Mouse (Mus musculus): ENCODE measurements around the gene Rpl10a. TPM values are rescaled to one million over a fixed set of nuclear protein-coding genes. Genes with fewer than 3 reads are reported as not detected.

Rpl10a gene
- total and polyA plus RNA-seq, 3 experiments = 2,044 to 2,803 TPM; not detected in 1

DNA sequence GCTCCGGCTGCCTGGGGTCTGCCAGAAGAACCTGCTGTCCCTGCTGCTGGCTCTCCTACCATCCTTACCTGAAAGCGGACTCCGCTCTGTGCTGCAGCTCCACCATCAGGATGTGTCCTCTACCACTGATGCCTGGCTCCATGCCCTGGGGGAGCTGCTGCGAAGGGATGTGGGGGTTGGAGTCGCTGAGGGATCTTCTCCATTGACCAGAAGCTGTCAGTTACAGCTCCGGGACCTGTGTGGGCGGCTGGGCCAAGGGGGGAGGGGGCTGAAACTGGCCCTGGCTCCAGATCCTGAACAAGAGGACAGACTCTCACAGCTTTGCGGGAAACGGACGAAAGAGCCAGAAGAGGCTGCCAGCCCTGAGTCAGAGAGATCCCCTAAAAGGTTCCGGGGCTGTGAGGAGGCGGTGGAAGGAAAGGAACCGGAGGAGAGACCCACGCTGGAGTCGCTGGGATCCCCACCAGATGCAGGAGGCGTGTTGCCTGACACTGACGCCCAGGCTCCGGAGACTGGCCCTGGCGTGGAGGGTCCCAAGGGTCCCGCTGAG is 12.6 kb upstream of the Rpl10a start:
- Histone ChIP-seq H3K27ac (ENCODE audit: control insufficient read depth, low read depth, low read length) (no peak overlapping the region), H3K9me3 (replicated peaks; ENCODE audit: insufficient read depth, low read length) (no peaks in the 10 kb centered on the region), H3K9ac (ENCODE audit: control insufficient read depth, low read depth, low read length, poor library complexity, severe bottlenecking) (no peak overlapping the region), H3K36me3 (ENCODE audit: control insufficient read depth in 1 of 2, insufficient read depth in 2 of 2, low read length in 2 of 2) (peaks cover 13 to 21% of the 10 kb centered on the region in 2 experiments), H3K27me3 (ENCODE audit: control insufficient read depth in 1 of 2, insufficient read depth in 2 of 2, low read length in 2 of 2) (no peaks in the 10 kb centered on the region), H3K4me3 (ENCODE audit: control insufficient read depth in 1 of 2, insufficient read depth in 1 of 2, low read depth in 2 of 2, low read length in 2 of 2) (no peak overlapping the region), H3K4me1 (ENCODE audit: control insufficient read depth in 1 of 2, insufficient read depth in 2 of 2, low read length in 2 of 2) (peaks cover 8 to 21% of the 10 kb centered on the region in 2 experiments; a peak in 3 of 4 replicates), H3K79me2 (ENCODE audit: control insufficient read depth, insufficient read depth, low read length, poor library complexity) (peaks cover 17% of the 10 kb centered on the region)
- DNase-seq (ENCODE audit: low read depth, low spot score) = no peak
- TF ChIP-seq MXI1 (IDR thresholded peaks at IDR 0.05; ENCODE audit: low read depth, low read length) (no peak), ZMIZ1 (IDR thresholded peaks at IDR 0.05; ENCODE audit: low read depth, low read length) (no peak), RCOR1 (IDR thresholded peaks at IDR 0.05; ENCODE audit: low read depth, low read length) (no peak), JUND (IDR thresholded peaks at IDR 0.05; ENCODE audit: low read depth, low read length) (no peak), MYC (IDR thresholded peaks at IDR 0.05; ENCODE audit: low read depth, low read length) (no peak), GATA1 (IDR thresholded peaks at IDR 0.05; ENCODE audit: low read depth, low read length) (no peak)

GRCm38 (mm10) chr17:28316476-28316875 is 11.8 kb upstream of the Rpl10a start:
- Histone ChIP-seq H3K27ac (ENCODE audit: control insufficient read depth, low read depth, low read length) (no peak overlapping the region), H3K9me3 (replicated peaks; ENCODE audit: insufficient read depth, low read length) (no peaks in the 10 kb centered on the region), H3K36me3 (ENCODE audit: control insufficient read depth in 1 of 2, insufficient read depth in 2 of 2, low read length in 2 of 2) (peaks cover 13 to 19% of the 10 kb centered on the region in 2 experiments), H3K4me3 (ENCODE audit: control insufficient read depth in 1 of 2, insufficient read depth in 1 of 2, low read depth in 2 of 2, low read length in 2 of 2) (no peak overlapping the region), H3K27me3 (ENCODE audit: control insufficient read depth in 1 of 2, insufficient read depth in 2 of 2, low read length in 2 of 2) (no peaks in the 10 kb centered on the region), H3K4me1 (ENCODE audit: control insufficient read depth in 1 of 2, insufficient read depth in 2 of 2, low read length in 2 of 2) (peaks cover 8 to 21% of the 10 kb centered on the region in 2 experiments; a peak in 3 of 4 replicates), H3K79me2 (ENCODE audit: control insufficient read depth, insufficient read depth, low read length, poor library complexity) (peaks cover 17% of the 10 kb centered on the region), H3K9ac (ENCODE audit: control insufficient read depth, low read depth, low read length, poor library complexity, severe bottlenecking) (no peak overlapping the region)
- DNase-seq (ENCODE audit: low read depth, low spot score) = peak; percentile 54
- TF ChIP-seq MAZ (IDR thresholded peaks at IDR 0.05; ENCODE audit: low read depth, low read length) (no peak), NELFE (IDR thresholded peaks at IDR 0.05; ENCODE audit: low read depth, low read length) (no peak), CTCF (IDR thresholded peaks at IDR 0.05 in 2 of 3, conservative IDR thresholded peaks at IDR 0.05 in 1 of 3; ENCODE audit: control insufficient read depth in 1 of 3, insufficient read depth in 1 of 3, low read depth in 2 of 3, low read length in 3 of 3, poor library complexity in 1 of 3, severe bottlenecking in 1 of 3) (peak; percentile 33 to 58 (median 33); a peak in 5 of 6 replicates)

GRCm38 (mm10) chr17:28317091-28317490 is 11.2 kb upstream of the Rpl10a start:
- H3K4me3 ChIP-seq (ENCODE audit: control insufficient read depth in 1 of 2, insufficient read depth in 1 of 2, low read depth in 2 of 2, low read length in 2 of 2) = no peak overlapping the region

More at GRCm38 (mm10) chr17:28317091-28317490, 11.2 kb upstream of the Rpl10a start:
- TF ChIP-seq MYC (IDR thresholded peaks at IDR 0.05; ENCODE audit: low read depth, low read length) (no peak), MAX (IDR thresholded peaks at IDR 0.05; ENCODE audit: low read length) (no peak), SMC3 (IDR thresholded peaks at IDR 0.05; ENCODE audit: low read depth, low read length) (no peak), GATA1 (IDR thresholded peaks at IDR 0.05; ENCODE audit: low read depth, low read length) (no peak), NRF1 (IDR thresholded peaks at IDR 0.05; ENCODE audit: insufficient read depth, low read depth, low read length, poor library complexity, severe bottlenecking) (no peak), KAT2A (conservative IDR thresholded peaks at IDR 0.05; ENCODE audit: low read depth, low read length) (no peak), UBTF (IDR thresholded peaks at IDR 0.05; ENCODE audit: borderline replicate concordance, insufficient read depth, low read depth, low read length) (no peak), GABPA (IDR thresholded peaks at IDR 0.05; ENCODE audit: low read depth, low read length) (no peak), MYB (IDR thresholded peaks at IDR 0.05; ENCODE audit: low read depth, low read length) (no peak), SIN3A (IDR thresholded peaks at IDR 0.05; ENCODE audit: low read length) (no peak), ZNF384 (IDR thresholded peaks at IDR 0.05; ENCODE audit: low read depth, low read length) (no peak), CHD1 (IDR thresholded peaks at IDR 0.05; ENCODE audit: low read depth, low read length) (no peak), MAZ (IDR thresholded peaks at IDR 0.05; ENCODE audit: low read depth, low read length) (no peak), EP300 (IDR thresholded peaks at IDR 0.05; ENCODE audit: low read depth in 1 of 2, low read length in 2 of 2) (no peak), HCFC1 (IDR thresholded peaks at IDR 0.05; ENCODE audit: low read depth, low read length) (no peak)
- H3K4me1 ChIP-seq (ENCODE audit: control insufficient read depth in 1 of 2, insufficient read depth in 2 of 2, low read length in 2 of 2) = peaks cover 4 to 21% of the 10 kb centered on the region in 2 experiments; a peak in 3 of 4 replicates
- peak overlapping the region; percentile 26 for H3K27ac ChIP-seq (ENCODE audit: control insufficient read depth, low read depth, low read length)
- H3K27me3 ChIP-seq (ENCODE audit: control insufficient read depth in 1 of 2, insufficient read depth in 2 of 2, low read length in 2 of 2) = no peaks in the 10 kb centered on the region
- peaks cover 13 to 16% of the 10 kb centered on the region in 2 experiments for H3K36me3 ChIP-seq (ENCODE audit: control insufficient read depth in 1 of 2, insufficient read depth in 2 of 2, low read length in 2 of 2)
- no peak for DNase-seq (ENCODE audit: low read depth, low spot score)
- no peaks in the 10 kb centered on the region for H3K9me3 ChIP-seq (replicated peaks; ENCODE audit: insufficient read depth, low read length)
- H3K79me2 ChIP-seq (ENCODE audit: control insufficient read depth, insufficient read depth, low read length, poor library complexity) = peaks cover 17% of the 10 kb centered on the region
- no peak overlapping the region for H3K9ac ChIP-seq (ENCODE audit: control insufficient read depth, low read depth, low read length, poor library complexity, severe bottlenecking)
